8 mouse cellular contexts compared by ENCODE assay signal in genomic region chr9:77825380-77825961, GRCm38 (mm10).
DNase-seq lines count a peak whose midpoint lies in the region; ATAC-seq lines count a peak whose summit lies in the region.

No protein-coding gene starts in this region.

- no peak overlapping the region for H3K4me3 ChIP-seq in heart, embryonic 11.5 days (ENCODE audit: low read depth, low read length)
- H3K4me3 ChIP-seq in embryonic facial prominence, embryonic 10.5 days: no peak overlapping the region
- no peak overlapping the region for H3K4me3 ChIP-seq in stomach, embryonic 16.5 days (replicated peaks; ENCODE audit: low read length)

- H3K4me1 ChIP-seq in heart, embryonic 11.5 days (ENCODE audit: control insufficient read depth, insufficient read depth, low read length): no peaks in the 10 kb centered on the region
- peaks cover 20% of the 10 kb centered on the region for H3K4me1 ChIP-seq in embryonic facial prominence, embryonic 10.5 days
- peaks cover 4% of the 10 kb centered on the region for H3K4me1 ChIP-seq in stomach, embryonic 16.5 days (ENCODE audit: control insufficient read depth, insufficient read depth, low read length)

- ATAC-seq in heart, embryonic 11.5 days (replicated peaks; ENCODE audit: insufficient number of reproducible peaks, low FRiP score, low TSS enrichment): no peak
- peak; percentile 72; the same call in 1 of the 2 replicates for ATAC-seq in stomach, embryonic 16.5 days (ENCODE audit: insufficient read depth, low FRiP score)
- ATAC-seq in erythroblast, adult 5-6 weeks (replicated peaks; ENCODE audit: low FRiP score, poor library complexity, severe bottlenecking): no peak

- H3K9ac ChIP-seq in heart, embryonic 11.5 days (ENCODE audit: low read depth, low read length): no peak overlapping the region
- no peak overlapping the region for H3K9ac ChIP-seq in stomach, embryonic 16.5 days (ENCODE audit: low read length)

- no peak overlapping the region for H3K27ac ChIP-seq in heart, embryonic 11.5 days (ENCODE audit: low read depth, low read length)
- H3K27ac ChIP-seq in embryonic facial prominence, embryonic 10.5 days (replicated peaks): peak overlapping the region; percentile 40; the same call in 1 of the 2 replicates
- H3K27ac ChIP-seq in stomach, embryonic 16.5 days (ENCODE audit: low read length): peak overlapping the region; percentile 44; the same call in 1 of the 2 replicates

- H3K36me3 ChIP-seq in heart, embryonic 11.5 days (ENCODE audit: control insufficient read depth, insufficient read depth, low read length): no peaks in the 10 kb centered on the region
- H3K36me3 ChIP-seq in embryonic facial prominence, embryonic 10.5 days (replicated peaks): no peaks in the 10 kb centered on the region
- no peaks in the 10 kb centered on the region for H3K36me3 ChIP-seq in stomach, embryonic 16.5 days (ENCODE audit: control insufficient read depth, insufficient read depth, low read length)

- WGBS in heart, embryonic 11.5 days (ENCODE audit: insufficient replicate concordance): 25% methylated on average over 7 of the region's 7 CpGs
- 14% methylated on average over 7 of the region's 7 CpGs for WGBS in embryonic facial prominence, embryonic 10.5 days
- 14% methylated on average over 7 of the region's 7 CpGs for WGBS in stomach, embryonic 16.5 days

- no peak overlapping the region for H3K4me2 ChIP-seq in heart, embryonic 11.5 days
- no peak overlapping the region for H3K4me2 ChIP-seq in stomach, embryonic 16.5 days (ENCODE audit: low read depth, low read length)

- H3K27me3 ChIP-seq in heart, embryonic 11.5 days (ENCODE audit: control insufficient read depth, insufficient read depth, low read length): no peaks in the 10 kb centered on the region
- H3K27me3 ChIP-seq in embryonic facial prominence, embryonic 10.5 days (replicated peaks; ENCODE audit: low read depth, poor library complexity, severe bottlenecking): no peaks in the 10 kb centered on the region
- H3K27me3 ChIP-seq in stomach, embryonic 16.5 days (ENCODE audit: control insufficient read depth, insufficient read depth, low read length): no peaks in the 10 kb centered on the region

- H3K9me3 ChIP-seq in heart, embryonic 11.5 days (replicated peaks; ENCODE audit: control insufficient read depth, low read length): no peaks in the 10 kb centered on the region
- no peaks in the 10 kb centered on the region for H3K9me3 ChIP-seq in embryonic facial prominence, embryonic 10.5 days
- H3K9me3 ChIP-seq in stomach, embryonic 16.5 days (replicated peaks; ENCODE audit: control insufficient read depth, low read length): no peaks in the 10 kb centered on the region

- peak; percentile 36 to 43 for DNase-seq in heart, adult 18-20 months
- DNase-seq in A20 (ENCODE audit: low read depth, low spot score): peak; percentile 57
- DNase-seq in embryonic facial prominence, embryonic 10.5 days (ENCODE audit: low spot score): peak; percentile 71
- DNase-seq in kidney, postnatal 10 days: peak; percentile 54
- DNase-seq in yolk sac, embryonic 10.5 days (ENCODE audit: low spot score): no peak
